Mouse (Mus musculus): ENCODE measurements around the gene Lnx2.

GRCm38 (mm10) chr5:147023245-147023970, 53.0 kb downstream of the Lnx2 start:
- TF ChIP-seq MYOG (IDR thresholded peaks at IDR 0.05; ENCODE audit: control insufficient read depth, extremely low read depth, insufficient read length) (no peak), USF1 (IDR thresholded peaks at IDR 0.05; ENCODE audit: low read depth) (no peak), CTCF (IDR thresholded peaks at IDR 0.05; ENCODE audit: control insufficient read depth, insufficient read depth, insufficient read length) (no peak), MAX (IDR thresholded peaks at IDR 0.05) (no peak), CEBPB (IDR thresholded peaks at IDR 0.05; ENCODE audit: low read depth) (no peak)

Data from C2C12 (cell line).